Mouse (Mus musculus) testis, postnatal 14 days (tissue): ENCODE data around the gene Taldo1.

Experiments used
- DNase-seq: peaks from one replicate; pipeline ENCODE4 v3.0.0; 2021; ENCODE audit warnings: low spot score

Gene Taldo1

DNA sequence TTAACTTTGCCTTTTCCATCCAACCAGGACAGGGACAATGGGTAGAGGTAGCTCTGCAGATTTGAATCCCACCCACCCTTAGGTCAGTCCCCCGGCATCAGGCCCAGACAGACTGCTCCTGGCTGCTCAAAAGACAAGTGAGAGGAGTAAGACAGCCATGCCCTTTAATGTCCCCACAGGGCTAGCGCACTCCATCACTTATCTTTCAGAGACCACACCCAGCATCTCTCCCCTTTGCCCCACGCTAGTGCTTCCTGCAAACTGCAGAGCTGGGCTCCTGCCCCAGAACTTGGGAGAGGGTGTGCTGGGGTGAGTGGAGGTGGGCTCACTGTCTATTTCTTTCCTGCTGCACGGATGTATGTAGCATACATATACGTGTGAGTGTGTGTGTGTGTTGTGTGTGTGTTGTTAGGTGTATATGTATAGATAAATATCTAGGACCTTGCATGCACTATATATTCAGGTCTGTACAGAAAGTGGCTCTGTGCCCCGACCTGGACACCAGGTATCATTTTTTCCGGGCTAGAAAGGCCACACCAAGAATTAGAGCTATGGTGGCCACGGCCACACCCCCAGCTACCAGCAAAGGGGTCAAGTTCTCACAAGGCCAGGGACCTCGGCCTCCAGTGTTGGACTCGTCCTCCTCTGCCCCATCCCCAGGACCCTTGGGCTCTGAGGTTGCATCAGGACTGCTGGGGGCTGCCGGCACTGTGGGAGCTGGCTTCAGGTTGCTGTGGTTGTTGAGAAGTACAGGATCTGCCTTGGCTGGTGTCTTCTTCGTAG, 35.1 kb downstream of the Taldo1 start:
- DNase-seq, result no peak

DNA sequence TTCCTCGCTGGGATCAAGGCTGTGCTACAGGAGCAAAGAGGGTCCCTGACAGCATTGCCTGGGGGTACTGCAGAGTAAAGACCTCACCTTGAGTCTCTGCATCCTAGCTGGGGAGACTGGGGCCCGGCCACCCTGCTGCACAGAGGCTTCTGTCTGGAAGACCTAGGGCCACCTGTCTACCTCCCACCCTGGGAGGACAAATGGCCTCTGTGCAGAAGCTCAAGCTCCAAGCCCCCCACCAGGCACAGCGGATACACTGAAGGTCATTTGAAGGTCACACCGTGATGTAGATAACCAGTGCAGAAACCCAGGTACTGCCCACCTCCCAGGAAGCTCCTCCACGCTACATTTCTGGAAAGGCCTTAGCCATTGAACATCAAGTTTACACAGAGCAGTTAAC, 36.7 kb downstream of the Taldo1 start:
- no peak for DNase-seq

DNA sequence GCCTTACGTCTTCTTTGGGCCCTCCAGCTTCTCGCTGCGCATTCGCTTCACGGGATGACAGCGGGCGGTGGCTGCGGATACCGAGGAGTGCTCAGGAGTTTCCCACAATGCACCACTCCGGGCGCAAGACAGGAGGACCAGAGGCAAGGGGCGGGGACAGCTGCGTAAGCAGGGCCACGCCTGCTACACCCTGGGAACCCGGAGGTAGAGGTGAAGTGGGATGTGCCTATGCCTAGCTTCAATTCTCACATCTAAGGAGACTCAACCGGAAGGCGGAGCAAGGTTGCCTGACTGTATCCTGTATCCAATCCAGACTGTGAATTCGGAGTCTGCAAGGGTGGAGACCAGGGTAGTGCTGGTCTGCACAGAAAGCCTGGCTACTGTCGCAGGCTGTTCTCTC, 37.3 kb downstream of the Taldo1 start, which contains the start of gene Cend1:
Gene Cend1, minus strand, starts transcription at position 182 of the 400 bp plus-strand sequence.
- DNase-seq, result peak; percentile 58

DNA sequence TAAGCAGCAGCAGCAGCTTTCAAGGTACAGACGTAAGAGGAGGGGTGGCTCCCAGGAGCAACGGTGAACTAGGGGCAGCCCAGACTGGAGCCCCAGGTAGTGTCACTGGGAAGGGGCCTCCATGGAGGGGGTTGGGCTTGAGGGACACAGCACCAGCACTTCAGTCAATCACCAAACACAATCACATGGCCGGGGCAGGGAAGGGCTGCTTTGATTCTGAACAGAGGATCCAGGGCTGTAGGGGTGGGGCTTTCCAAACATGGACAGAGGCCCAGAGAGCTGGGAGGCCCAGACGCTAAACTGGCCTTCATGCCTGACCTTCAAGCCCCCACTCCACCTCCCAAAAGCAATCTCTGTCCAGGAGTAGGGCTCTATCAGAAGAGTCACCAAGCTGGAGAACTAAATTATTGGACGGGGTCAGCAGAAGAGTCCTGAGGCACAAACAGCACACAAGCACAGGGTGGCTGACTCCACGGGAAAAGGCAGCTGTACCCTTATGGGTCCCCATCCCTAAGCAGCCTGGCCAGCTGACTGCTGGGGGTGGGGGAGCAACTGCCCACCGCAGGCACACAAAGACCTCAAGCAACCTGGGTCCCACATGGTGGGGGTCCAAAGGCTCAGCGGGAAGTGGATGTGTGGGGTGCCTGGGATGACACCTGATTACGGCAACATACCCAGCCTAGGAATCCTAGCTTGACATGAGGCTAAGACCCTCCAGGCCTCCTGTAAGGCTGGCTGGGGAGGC, 38.0 kb downstream of the Taldo1 start:
- no peak for DNase-seq

DNA sequence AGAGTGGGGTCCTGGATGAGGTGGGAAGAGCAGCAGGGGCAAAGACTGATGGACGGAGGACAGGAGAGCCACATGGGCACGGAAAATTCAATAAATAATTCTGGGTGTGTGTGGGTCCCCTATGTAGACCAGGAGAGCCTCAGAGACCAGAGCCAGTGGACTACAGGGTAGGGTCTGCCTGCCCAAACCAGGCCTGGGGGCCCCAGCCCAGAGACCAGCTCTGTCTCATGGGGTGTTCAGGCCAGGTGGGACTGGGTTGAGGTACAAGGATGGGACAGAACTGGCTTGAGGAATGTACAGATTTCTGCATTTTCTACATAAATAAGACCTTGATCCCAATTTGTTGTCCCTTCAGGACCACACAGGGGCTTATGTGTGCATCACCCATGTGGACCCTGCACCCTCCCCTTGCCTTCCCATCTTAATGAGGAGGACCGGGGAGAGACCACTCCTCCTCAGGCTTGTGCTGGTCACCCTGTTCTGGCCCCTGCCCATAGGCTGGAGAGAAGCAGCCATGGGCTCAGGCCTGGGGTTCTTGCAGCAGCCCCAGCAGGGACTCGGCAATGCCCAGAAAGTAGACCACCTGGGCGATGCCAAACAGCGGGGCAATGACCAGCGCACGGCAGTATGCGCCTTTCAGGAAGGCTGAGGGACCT, 38.7 kb downstream of the Taldo1 start:
- no peak for DNase-seq

DNA sequence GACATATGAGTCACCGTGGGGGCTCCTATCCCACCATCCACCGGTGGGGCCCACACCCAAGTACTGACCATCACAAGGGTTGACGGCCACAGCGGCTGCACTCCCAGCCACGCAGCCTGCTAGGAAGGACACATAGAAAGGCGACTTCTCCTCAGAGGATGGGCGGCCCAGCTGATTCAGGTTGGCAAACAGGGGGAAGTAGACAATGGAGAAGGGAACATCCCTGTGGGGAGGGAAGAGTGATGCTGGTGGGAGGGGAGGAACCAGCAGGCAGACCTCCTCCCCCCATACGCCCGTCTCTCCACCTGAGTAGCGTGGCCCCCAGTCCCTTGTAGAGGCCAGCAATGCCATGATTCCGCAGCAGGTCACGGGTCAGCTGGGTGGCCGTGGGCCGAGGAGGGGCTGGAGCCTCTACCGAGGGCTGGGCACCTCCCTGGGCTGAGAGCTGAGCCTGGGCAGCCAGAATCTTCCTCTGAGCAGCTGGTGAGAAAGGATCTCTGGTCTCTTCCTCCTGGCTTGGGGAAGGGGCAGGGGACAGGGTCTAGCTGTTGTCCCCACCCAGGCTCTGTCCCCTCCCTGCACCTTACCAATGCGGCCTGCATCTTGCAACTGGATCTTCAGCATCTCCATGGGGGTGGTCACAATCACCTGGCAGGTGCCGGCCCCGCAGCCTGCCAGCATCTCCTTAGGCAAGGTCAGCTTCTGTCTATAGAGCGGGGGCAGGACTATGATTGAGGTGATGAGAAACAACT, 39.6 kb downstream of the Taldo1 start:
- DNase-seq, result no peak

DNA sequence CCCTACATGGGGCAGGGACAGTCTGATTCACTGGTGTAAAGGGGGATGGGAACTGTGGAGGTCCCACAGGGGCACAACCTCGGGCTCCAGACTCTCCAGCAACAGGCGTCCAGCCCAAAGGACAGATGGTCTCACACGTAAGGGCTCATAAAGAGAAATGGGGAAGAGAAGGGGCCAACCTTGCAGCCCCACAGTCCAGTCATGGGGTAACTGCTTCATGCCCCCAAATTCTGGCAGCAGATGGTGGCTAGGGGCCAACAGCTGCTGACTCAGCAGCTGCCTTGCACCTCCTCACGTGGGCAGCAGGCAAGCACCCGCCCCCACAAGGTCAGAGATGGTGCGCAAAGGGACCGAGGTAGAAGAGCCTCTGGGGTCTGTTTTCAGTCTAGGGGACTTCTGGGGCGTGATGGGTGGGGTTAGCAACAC, 40.2 kb downstream of the Taldo1 start:
- DNase-seq, result no peak

DNA sequence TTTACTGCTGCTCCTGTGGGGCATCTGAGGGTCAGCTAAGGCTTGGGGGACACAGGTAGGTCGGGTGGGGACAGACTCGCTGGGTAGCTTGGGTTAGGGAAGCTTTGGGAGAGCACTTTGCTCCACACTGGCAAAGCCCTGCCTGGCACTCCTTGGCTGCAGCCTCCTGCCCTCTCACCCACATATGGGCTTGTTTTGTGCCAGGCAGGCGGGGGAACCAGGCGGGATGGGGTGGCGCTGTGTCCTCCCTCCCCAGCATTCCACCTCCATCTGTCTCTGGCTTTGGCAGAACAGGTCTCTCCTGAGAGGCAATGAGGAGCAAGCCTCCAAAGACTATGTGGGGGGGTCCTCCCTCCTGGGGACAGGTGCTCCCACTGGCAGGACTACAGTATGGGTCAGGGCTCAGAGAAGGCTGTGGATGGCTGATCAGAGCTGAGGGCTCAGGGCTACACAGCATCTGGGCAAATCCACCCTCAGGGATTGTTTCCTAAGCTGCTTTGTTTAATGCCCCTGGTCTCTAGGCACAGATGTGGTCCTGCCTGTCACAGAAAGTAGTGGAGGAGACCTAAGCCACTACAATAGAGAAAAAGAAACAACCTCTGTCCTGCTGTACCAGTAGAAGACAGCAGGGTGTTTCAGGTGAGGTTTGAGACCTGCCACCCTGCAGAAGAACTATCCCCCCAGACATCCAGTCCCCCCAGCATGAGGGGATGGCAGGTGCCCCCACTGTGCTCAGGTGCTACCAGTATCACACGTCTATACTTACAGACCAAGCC, 40.9 kb downstream of the Taldo1 start:
- no peak for DNase-seq

DNA sequence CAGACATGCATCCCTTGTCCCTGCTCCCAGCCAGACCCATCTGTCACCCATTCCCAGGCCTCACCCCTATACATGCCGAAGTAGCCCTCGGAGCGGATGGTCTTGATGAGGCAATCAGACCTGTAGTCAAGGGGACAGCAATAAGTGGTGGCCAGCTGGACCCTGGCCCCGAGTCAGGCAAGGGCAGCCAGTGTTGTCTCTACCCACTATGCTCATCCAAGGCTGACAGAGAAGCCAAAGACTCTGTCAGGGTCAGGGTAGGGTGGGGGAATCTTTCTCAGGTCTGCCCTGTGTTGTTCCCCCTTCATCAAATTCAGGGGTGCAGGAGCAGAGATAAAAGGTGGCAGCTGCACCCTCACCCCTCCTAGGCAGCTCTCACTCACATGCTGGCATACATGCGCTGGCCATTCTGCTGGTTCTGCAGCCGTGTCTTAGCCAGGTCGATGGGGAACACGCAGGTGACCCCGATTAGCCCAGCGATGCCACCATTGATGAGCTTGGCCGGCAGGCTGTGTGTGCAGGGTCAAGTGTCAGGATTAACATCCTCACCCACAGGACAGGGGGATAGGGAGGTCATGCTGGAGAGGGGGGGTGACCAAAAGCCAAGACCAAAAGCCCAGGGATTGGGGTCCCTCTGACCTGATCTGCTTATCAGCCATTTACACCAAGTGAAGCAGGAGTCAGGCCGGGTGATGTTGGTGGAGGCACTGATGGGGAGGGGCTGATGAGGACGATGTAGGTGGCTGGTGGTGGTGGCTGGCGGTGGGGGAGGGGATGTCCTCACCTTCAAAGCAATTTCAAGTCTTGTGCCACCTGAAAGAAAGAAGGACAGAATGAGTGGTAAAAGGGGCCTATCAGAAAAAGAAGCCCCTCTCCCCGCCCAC, 41.8 kb downstream of the Taldo1 start:
- no peak for DNase-seq

DNA sequence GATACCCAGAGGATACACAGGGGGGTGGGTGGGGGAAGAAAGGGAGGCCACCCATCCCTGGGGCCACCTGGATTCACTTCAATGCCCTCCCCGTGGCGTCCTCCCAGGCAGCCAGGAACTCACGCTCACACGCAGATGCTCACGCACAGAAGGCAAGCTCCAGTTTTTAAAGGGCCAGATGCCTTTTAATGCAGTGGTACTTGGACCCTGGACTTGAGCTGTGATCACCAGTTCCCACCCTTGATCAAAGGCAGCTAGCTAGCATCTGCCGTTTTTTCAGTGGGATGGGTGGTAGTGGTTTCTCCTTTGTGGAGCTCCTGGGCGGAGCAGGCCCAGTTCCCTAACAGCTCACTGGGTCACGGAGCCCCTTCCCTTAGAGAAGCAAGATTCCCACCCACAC, 42.5 kb downstream of the Taldo1 start:
- DNase-seq, result no peak

DNA sequence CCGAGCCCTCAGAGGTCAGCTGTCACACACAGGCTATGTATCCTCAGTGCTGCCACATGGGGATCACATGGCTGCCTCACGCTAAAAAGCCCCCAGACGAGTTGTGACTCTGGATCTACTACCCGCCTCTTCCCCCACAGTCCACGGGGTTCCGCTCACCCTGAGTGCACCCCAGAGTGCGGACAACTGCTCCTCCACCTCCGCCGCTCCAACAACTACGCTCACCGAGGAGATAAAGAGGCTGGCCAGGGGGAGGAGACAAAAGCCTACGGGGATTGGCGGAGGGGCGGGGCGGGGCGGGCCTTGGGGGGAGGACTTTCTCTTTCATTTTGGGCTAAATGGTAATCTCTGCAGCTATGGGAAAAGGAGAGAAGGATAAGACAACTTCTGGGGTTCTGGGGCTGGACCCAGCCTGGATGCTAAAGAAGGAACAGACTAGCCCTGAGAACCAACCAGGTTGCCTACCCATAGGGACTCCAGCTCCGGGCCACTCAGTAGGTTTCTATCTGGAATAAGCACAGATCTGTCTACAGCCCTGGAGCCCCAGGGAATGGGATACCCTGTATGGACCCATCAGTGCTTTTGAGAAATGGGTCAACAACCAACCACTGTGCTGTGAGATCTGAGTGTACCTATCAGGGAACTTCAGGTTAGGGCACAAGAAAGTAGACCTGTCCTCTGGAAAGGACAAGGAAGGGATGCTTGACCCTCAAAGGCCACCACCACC, 43.3 kb downstream of the Taldo1 start:
- no peak for DNase-seq

DNA sequence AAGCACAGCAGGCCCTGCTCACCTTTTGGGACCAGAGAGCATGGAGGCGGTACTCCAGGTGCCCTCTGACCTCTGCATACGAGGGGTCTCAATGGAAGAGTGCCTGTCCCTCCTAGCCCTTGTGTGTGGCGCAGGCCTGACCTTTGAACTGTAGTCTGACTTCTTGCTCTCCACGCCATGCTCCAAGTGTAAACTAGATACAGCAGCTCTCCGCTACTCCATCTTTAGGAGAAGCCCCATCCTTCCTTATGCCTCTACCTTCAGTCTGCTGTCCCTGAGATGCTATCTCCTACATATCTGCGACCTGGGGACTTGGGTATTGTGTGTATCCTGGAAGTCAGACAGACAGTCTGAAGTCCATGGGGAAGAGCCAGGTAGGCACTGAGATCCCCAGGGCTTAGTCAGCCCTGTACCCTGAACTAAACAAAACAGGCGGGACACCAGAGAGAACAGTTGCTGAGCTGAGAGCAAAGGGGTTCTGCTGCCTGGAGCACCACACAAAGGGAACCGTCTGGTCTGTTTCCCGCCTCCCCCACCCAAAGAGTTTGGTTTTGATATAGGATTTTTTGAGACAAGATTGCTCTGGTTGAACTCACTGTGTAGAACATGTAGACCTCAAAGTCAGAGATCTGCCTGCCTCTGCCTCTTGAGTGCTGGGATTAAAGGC, 44.0 kb downstream of the Taldo1 start:
- DNase-seq, result no peak

DNA sequence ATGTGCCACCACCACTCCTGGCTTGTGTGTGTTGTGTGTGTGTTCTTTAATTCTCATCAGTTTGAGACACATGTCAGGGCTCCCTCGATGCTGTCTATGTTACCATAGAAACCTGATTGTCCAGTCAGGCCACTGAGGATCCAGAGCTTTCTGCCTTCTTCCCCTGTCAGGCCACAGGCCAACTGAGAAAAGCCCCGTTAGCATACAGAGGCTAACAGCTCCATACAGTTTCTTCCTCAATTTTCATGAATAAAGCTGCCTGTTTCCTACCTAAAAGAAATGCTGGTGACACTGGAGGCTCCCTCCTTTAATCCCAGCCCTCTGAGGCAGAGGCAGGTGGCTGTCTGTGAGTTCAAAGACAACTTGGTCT, 44.5 kb downstream of the Taldo1 start:
- DNase-seq, result no peak

DNA sequence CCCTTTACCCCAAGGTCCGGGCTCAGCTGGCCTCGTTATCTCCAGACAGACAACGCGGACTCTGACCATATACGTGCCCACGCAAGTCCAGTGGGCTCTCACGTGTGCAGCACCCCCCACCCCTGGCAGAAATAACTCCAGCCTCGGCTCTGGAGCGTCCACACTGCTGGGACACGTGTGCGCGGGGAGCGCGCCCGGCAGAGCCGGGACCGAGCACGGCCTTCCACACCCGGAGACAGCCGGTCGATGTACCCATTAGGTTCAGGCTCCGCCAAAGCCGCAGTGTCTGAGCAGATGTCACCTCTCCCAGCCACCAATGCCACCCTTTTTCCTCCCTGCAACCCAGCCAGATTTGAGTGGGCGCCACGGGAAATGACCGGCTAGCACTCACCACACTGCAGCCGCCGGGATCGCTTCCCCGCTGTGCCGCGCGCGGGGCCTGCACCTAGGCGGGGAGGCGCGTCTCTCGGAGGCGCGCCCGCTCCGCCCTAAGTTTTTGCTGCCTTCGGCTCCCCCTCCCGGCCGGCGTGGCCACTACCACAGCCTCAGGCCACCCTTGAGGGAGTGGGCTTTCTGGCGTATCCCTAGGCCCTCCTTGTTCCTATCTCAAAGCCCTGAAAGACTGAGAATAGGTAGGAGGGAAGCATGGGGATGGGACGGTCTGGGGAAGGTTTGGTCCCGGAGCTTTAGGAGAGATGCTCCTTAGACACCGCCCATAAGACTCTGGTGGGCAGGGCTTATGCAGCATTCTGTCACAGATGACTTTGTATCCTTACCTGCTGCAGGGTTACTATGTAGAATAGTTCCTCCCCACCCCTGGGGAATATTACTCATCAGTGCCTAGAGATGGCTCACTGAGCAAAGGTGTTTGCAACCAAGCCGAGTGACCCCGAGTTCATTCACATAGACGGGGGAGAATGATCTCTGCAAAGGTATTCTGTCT, 45.5 kb downstream of the Taldo1 start, which contains the start of gene Slc25a22:
Gene Slc25a22, minus strand, starts transcription at position 715 of the 943 bp plus-strand sequence.
- DNase-seq, result peak; percentile 69

DNA sequence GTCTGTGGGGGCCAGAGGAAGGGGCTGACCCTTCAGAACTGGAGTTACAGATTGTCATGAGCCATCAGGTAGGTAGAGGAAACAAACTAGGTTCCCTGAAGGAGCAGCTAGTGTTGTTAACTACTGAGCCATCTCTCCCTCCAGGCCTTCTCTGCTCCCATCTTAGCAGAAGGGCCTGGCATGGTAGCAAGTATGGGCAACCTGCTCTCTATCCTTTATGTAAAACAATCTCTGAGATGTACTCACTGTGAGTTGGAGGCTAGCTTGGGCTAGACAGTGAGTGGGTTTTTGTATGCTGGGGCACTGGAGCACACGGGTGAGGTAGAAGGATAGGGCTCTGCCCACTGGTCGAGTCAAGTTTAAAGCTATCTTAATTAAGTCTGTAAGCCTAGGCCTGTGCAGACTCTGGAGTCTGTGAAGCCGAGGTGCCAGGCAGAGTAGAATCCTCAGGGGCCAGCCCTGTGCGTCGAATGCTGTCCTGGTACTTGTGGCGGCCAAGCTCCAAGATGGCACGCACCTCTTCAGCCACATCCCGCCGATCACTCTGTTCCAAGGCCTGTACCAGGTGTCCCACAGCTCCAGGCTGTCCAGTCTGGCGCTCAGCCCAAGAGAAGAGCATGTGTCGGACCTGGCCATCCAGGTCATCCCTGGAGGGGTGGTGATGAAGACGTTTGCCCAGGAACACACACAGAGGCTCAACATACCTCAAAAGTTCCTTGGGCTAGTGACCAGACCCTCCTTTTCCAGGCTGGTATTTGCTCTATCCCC, 46.4 kb downstream of the Taldo1 start:
- DNase-seq, result no peak

DNA sequence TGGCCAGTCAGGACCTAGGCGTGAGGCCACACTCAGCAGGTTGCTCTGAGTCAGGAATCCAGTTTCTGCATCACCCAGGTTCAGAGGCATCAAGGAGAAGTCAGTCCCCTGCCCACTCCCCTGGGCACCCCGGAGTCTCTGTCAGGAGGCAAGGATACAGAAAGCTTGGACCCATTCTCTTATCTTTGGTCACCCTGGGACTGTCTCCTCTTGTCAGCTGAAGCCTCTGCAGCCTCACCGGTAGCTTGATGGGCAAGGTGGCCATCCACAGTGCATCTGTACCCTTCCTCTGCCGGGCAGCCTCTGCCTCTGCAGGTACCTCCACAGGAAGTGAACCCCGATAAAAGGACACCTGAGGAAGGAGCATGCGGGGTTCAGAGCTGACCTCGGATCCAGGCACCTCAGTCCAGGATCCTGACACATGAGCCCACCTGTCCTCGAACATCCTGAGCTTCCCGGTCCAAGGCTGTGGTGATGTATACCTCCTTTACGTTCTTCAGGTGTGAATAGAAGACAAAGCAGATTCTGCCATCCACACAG, 47.2 kb downstream of the Taldo1 start:
- DNase-seq, result no peak

DNA sequence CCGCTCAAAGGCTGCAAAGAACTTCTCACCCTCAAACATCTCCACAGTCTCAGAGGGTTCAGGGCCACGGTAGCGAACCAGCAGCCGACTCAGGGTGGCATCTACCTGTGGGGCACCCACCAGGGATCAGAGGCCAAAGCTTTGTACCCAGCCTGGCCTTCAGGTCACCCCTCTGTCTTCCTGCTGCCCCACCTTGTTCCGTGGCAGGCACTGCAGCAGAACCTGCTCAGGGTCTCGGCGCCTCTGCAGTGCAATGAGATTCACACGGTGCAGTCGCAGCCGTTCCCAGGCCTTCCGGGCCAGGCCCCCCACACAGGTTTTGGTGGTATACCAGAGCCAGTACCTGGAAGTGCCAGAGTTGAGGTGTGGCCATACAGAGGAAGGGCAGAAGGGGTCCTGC, 47.8 kb downstream of the Taldo1 start:
- DNase-seq, result no peak
